Mouse (Mus musculus): ENCODE data around the gene Bst1. TPM values are rescaled to one million over a fixed set of nuclear protein-coding genes. Genes with fewer than 3 reads are reported as not detected.

Gene Bst1
- polyA plus RNA-seq, 1 experiment from 2014 or later: not detected

- H3K4me3 ChIP-seq (ENCODE audit: low read depth, low read length): no peak overlapping the region
- no peak for DNase-seq (ENCODE audit: low spot score)
- H3K4me1 ChIP-seq (ENCODE audit: control insufficient read depth, insufficient read depth, low read length): peaks cover 8% of the 10 kb centered on the region
- H3K4me2 ChIP-seq (ENCODE audit: low read length): no peak overlapping the region
- no peaks in the 10 kb centered on the region for H3K9me3 ChIP-seq (replicated peaks; ENCODE audit: control insufficient read depth, low read length)
- no peak overlapping the region for H3K27ac ChIP-seq (ENCODE audit: low read depth, low read length)
- no peaks in the 10 kb centered on the region for H3K36me3 ChIP-seq (ENCODE audit: control insufficient read depth, insufficient read depth, low read length)
- no peak for ATAC-seq
- H3K9ac ChIP-seq (ENCODE audit: low read length): no peak overlapping the region
- WGBS: 91% methylated on average over 2 of the region's 2 CpGs
- no peaks in the 10 kb centered on the region for H3K27me3 ChIP-seq (replicated peaks; ENCODE audit: control insufficient read depth, insufficient read depth, low read length)
These were observed 34.7 kb upstream of the Bst1 start for GRCm38 (mm10) chr5:43783996-43784395.

DNA sequence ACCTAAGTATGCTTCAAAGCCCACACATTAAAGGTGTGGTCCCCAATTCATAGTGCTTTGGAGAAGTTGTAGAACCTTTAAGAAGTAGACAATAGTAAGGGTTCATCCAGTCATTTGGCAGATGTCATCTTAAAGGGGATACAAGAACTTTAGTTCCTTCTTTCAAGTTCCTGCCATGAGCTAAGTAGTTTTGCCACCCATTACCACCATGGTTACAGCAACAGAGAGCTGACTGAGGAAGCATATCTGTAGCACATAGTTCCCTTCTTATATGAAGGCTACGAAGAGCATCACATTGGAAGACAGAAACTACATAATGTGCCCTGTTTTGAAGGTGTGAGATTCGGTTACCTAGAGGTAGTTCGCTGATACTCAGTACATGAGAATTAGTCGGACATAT, 32.1 kb upstream of the Bst1 start:
- Histone ChIP-seq H3K36me3 (ENCODE audit: control insufficient read depth, insufficient read depth, low read length) (no peaks in the 10 kb centered on the region), H3K9me3 (replicated peaks; ENCODE audit: control insufficient read depth, low read length) (no peaks in the 10 kb centered on the region), H3K27ac (ENCODE audit: low read depth, low read length) (no peak overlapping the region), H3K4me1 (ENCODE audit: control insufficient read depth, insufficient read depth, low read length) (peaks cover 2% of the 10 kb centered on the region; the same call in 1 of the 2 replicates), H3K4me3 (ENCODE audit: low read depth, low read length) (no peak overlapping the region), H3K9ac (ENCODE audit: low read length) (no peak overlapping the region), H3K4me2 (ENCODE audit: low read length) (no peak overlapping the region), H3K27me3 (replicated peaks; ENCODE audit: control insufficient read depth, insufficient read depth, low read length) (no peaks in the 10 kb centered on the region)
- no peak for ATAC-seq
- WGBS: 88% methylated on average over 4 of the region's 4 CpGs
- no peak for DNase-seq (ENCODE audit: low spot score)

- ATAC-seq (no peak), DNase-seq (ENCODE audit: low spot score) (no peak)
- Histone ChIP-seq H3K36me3 (ENCODE audit: control insufficient read depth, insufficient read depth, low read length) (no peaks in the 10 kb centered on the region), H3K27me3 (replicated peaks; ENCODE audit: control insufficient read depth, insufficient read depth, low read length) (no peaks in the 10 kb centered on the region), H3K9ac (ENCODE audit: low read length) (no peak overlapping the region), H3K9me3 (replicated peaks; ENCODE audit: control insufficient read depth, low read length) (no peaks in the 10 kb centered on the region), H3K4me2 (ENCODE audit: low read length) (no peak overlapping the region), H3K4me3 (ENCODE audit: low read depth, low read length) (no peak overlapping the region), H3K4me1 (ENCODE audit: control insufficient read depth, insufficient read depth, low read length) (no peaks in the 10 kb centered on the region), H3K27ac (ENCODE audit: low read depth, low read length) (no peak overlapping the region)
- 75% methylated on average over 9 of the region's 9 CpGs for WGBS
These were observed 30.5 kb upstream of the Bst1 start for GRCm38 (mm10) chr5:43787976-43788752.

DNA sequence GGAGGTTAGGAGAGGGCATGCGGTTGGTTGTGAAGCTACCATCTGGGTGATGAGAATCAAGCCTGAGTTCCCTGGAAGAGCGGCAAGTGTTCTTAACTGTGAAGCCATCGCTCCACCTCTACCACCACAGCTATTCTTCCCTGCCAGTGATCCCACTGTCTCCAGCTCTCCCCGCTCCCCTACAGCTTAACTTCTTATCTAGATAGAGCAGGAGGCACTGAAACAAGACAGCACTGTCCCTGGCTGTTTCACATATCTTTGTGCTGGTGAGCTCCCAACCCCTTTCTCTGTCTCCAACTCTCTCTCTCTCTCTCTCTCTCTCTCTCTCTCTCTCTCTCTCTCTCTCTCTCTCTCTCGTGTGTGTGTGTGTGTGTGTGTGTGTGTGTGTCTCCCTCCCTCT, 26.3 kb upstream of the Bst1 start:
- no peaks in the 10 kb centered on the region for H3K27me3 ChIP-seq (replicated peaks; ENCODE audit: control insufficient read depth, insufficient read depth, low read length)
- ATAC-seq (no peak), DNase-seq (ENCODE audit: low spot score) (no peak)
- no peak overlapping the region for H3K4me3 ChIP-seq (ENCODE audit: low read depth, low read length)
- H3K9me3 ChIP-seq (replicated peaks; ENCODE audit: control insufficient read depth, low read length): no peaks in the 10 kb centered on the region
- WGBS: 82% methylated on average over 5 of the region's 5 CpGs
- no peaks in the 10 kb centered on the region for H3K36me3 ChIP-seq (ENCODE audit: control insufficient read depth, insufficient read depth, low read length)
- H3K27ac ChIP-seq (ENCODE audit: low read depth, low read length): no peak overlapping the region
- no peak overlapping the region for H3K4me2 ChIP-seq (ENCODE audit: low read length)
- H3K4me1 ChIP-seq (ENCODE audit: control insufficient read depth, insufficient read depth, low read length): no peaks in the 10 kb centered on the region
- no peak overlapping the region for H3K9ac ChIP-seq (ENCODE audit: low read length)

DNA sequence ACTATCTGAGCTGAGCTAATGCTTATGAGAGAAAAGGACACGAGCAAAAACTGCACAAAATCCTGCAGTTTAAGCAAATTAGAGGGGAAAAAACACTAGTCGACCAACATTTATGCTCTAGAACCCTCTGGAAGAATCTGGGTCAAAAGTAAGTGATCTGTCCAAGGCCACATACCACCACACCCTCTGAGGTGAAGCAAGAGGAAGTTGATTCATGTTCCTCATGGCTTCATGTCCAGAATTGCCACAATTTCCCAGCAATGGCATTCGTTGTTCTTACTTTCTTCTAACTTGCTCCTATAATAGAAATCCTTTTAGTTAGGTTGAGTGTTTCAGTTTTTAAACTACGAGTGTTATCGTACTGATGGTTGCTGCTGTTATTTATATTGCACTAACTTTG, 19.2 kb upstream of the Bst1 start:
- no peak for ATAC-seq

GRCm38 (mm10) chr5:43800700-43801099, 18.0 kb upstream of the Bst1 start:
- 67% methylated on average over 1 of the region's 1 CpGs for WGBS
- Histone ChIP-seq H3K27me3 (replicated peaks; ENCODE audit: control insufficient read depth, insufficient read depth, low read length) (no peaks in the 10 kb centered on the region), H3K9ac (ENCODE audit: low read length) (no peak overlapping the region), H3K4me3 (ENCODE audit: low read depth, low read length) (no peak overlapping the region), H3K4me1 (ENCODE audit: control insufficient read depth, insufficient read depth, low read length) (no peaks in the 10 kb centered on the region), H3K4me2 (ENCODE audit: low read length) (no peak overlapping the region), H3K36me3 (ENCODE audit: control insufficient read depth, insufficient read depth, low read length) (no peaks in the 10 kb centered on the region), H3K27ac (ENCODE audit: low read depth, low read length) (no peak overlapping the region), H3K9me3 (replicated peaks; ENCODE audit: control insufficient read depth, low read length) (no peaks in the 10 kb centered on the region)
- DNase-seq (ENCODE audit: low spot score) (no peak), ATAC-seq (no peak)

More for the DNA sequence above, 19.2 kb upstream of the Bst1 start:
- H3K27ac ChIP-seq (ENCODE audit: low read depth, low read length): no peak overlapping the region
- no peak for DNase-seq (ENCODE audit: low spot score)
- H3K4me2 ChIP-seq (ENCODE audit: low read length): no peak overlapping the region
- H3K4me3 ChIP-seq (ENCODE audit: low read depth, low read length): no peak overlapping the region
- no peaks in the 10 kb centered on the region for H3K27me3 ChIP-seq (replicated peaks; ENCODE audit: control insufficient read depth, insufficient read depth, low read length)
- WGBS: 87% methylated on average over 5 of the region's 5 CpGs
- H3K4me1 ChIP-seq (ENCODE audit: control insufficient read depth, insufficient read depth, low read length): no peaks in the 10 kb centered on the region
- H3K9ac ChIP-seq (ENCODE audit: low read length): no peak overlapping the region
- no peaks in the 10 kb centered on the region for H3K36me3 ChIP-seq (ENCODE audit: control insufficient read depth, insufficient read depth, low read length)
- no peaks in the 10 kb centered on the region for H3K9me3 ChIP-seq (replicated peaks; ENCODE audit: control insufficient read depth, low read length)

- H3K4me1 ChIP-seq (ENCODE audit: control insufficient read depth, insufficient read depth, low read length): no peaks in the 10 kb centered on the region
- H3K27me3 ChIP-seq (replicated peaks; ENCODE audit: control insufficient read depth, insufficient read depth, low read length): no peaks in the 10 kb centered on the region
- no peak overlapping the region for H3K4me2 ChIP-seq (ENCODE audit: low read length)
- ATAC-seq (no peak), DNase-seq (ENCODE audit: low spot score) (no peak)
- no peaks in the 10 kb centered on the region for H3K36me3 ChIP-seq (ENCODE audit: control insufficient read depth, insufficient read depth, low read length)
- no peak overlapping the region for H3K27ac ChIP-seq (ENCODE audit: low read depth, low read length)
- no peak overlapping the region for H3K9ac ChIP-seq (ENCODE audit: low read length)
- H3K4me3 ChIP-seq (ENCODE audit: low read depth, low read length): no peak overlapping the region
- H3K9me3 ChIP-seq (replicated peaks; ENCODE audit: control insufficient read depth, low read length): no peaks in the 10 kb centered on the region
These were observed 17.4 kb upstream of the Bst1 start for GRCm38 (mm10) chr5:43801253-43801652.

GRCm38 (mm10) chr5:43801798-43802197, 16.9 kb upstream of the Bst1 start:
- H3K4me1 ChIP-seq (ENCODE audit: control insufficient read depth, insufficient read depth, low read length): no peaks in the 10 kb centered on the region
- no peak for ATAC-seq
- no peak overlapping the region for H3K4me2 ChIP-seq (ENCODE audit: low read length)
- no peaks in the 10 kb centered on the region for H3K9me3 ChIP-seq (replicated peaks; ENCODE audit: control insufficient read depth, low read length)
- 89% methylated on average over 4 of the region's 4 CpGs for WGBS
- no peak overlapping the region for H3K4me3 ChIP-seq (ENCODE audit: low read depth, low read length)
- no peak overlapping the region for H3K27ac ChIP-seq (ENCODE audit: low read depth, low read length)
- no peak overlapping the region for H3K9ac ChIP-seq (ENCODE audit: low read length)
- DNase-seq (ENCODE audit: low spot score): no peak
- no peaks in the 10 kb centered on the region for H3K27me3 ChIP-seq (replicated peaks; ENCODE audit: control insufficient read depth, insufficient read depth, low read length)
- no peaks in the 10 kb centered on the region for H3K36me3 ChIP-seq (ENCODE audit: control insufficient read depth, insufficient read depth, low read length)

DNA sequence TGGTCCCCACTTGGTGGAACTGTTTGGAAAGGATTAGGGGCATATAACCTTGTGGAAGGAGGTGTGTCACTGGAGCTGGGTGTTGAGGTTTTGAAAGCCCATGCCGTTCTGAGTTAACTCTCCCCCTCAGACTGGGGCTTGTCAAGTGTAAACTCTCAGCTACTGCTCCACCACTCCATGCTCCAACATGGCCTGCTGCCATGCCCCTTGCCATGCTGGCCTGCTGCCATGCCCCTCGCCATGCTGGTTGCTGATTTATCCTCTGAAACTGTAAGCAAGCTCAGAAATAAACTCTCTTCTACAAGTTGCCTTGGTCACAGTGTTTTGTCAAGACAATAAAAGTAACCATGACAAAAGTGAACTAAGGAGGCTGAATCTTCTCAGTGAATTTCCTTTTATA, 13.3 kb upstream of the Bst1 start:
- H3K4me1 ChIP-seq (ENCODE audit: control insufficient read depth, insufficient read depth, low read length): peaks cover 3% of the 10 kb centered on the region; the same call in 1 of the 2 replicates

More for the DNA sequence above, 13.3 kb upstream of the Bst1 start:
- 70% methylated on average over 2 of the region's 2 CpGs for WGBS
- H3K9me3 ChIP-seq (replicated peaks; ENCODE audit: control insufficient read depth, low read length): no peaks in the 10 kb centered on the region
- ATAC-seq (no peak), DNase-seq (ENCODE audit: low spot score) (no peak)
- no peaks in the 10 kb centered on the region for H3K36me3 ChIP-seq (ENCODE audit: control insufficient read depth, insufficient read depth, low read length)
- H3K27ac ChIP-seq (ENCODE audit: low read depth, low read length): no peak overlapping the region
- H3K9ac ChIP-seq (ENCODE audit: low read length): no peak overlapping the region
- H3K4me2 ChIP-seq (ENCODE audit: low read length): no peak overlapping the region
- no peak overlapping the region for H3K4me3 ChIP-seq (ENCODE audit: low read depth, low read length)
- H3K27me3 ChIP-seq (replicated peaks; ENCODE audit: control insufficient read depth, insufficient read depth, low read length): no peaks in the 10 kb centered on the region
